Mouse (Mus musculus) spleen, adult 2 months (tissue): ENCODE data around the gene Adssl1.

Experiments used
- CTCF ChIP-seq: fragments of 200-500 bp; IDR thresholded peaks from 2 replicates; pipeline ENCODE4 v1.5.1; 2011; ENCODE audit warnings: mild to moderate bottlenecking, inconsistent platforms; ENCODE audit not compliant: insufficient read depth, insufficient read length, insufficient replicate concordance; ENCODE audit errors: extremely low read depth
- POLR2A ChIP-seq: fragments of 200-500 bp; IDR thresholded peaks from 2 replicates; pipeline ENCODE4 v1.6.1; 2011; ENCODE audit warnings: low read depth, low read length, inconsistent platforms

- no peak for TF ChIP-seq CTCF
- TF ChIP-seq POLR2A: no peak
Observed at GRCm38 (mm10) chr12:112632084-112632777, 12.4 kb downstream of the Adssl1 start.
